Mouse (Mus musculus): ENCODE measurements around the gene Rab37.

DNA sequence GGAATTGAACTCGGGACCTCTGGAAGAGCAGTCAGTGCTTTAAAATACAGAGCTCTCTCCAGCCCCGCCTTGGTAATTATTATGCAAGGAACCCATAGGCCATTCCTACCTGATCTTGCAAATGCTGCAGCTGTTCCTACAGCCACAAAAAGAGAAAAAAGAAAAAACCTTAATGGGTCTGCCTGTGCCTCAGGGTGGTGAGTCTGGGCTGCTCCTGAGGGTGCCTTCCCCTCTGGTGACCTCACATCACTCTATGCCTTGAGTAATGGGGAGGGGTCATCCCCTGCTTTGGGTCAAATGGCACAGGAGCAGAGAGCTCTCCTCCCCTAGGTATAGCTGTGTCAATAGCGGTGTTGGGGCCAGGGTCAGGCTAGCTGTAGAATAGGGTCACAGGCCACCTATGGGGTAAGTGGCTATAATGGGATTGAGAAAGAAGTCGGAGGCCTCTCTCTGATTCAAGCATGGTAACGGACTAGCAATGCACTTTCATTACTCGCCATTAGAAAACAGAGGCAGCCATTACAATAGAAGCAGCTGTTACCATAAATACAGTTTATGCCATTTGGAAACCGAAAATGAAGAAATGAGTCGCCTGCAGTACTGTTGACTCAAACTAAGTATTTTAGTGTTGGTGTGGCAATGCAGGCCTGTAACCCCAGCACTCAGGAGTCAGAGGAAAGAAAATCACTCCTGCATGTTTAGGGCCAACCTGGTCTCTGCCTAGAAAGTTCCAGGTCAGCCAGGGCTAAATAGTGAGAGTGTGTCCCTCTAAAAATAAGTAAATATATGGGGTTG, 13.7 kb downstream of the Rab37 start:
- no peak for TF ChIP-seq CTCF (IDR thresholded peaks at IDR 0.05)
- TF ChIP-seq POLR2A (IDR thresholded peaks at IDR 0.05; ENCODE audit: insufficient read depth, low read depth, low read length) = no peak
- TF ChIP-seq EP300 (IDR thresholded peaks at IDR 0.05; ENCODE audit: insufficient read depth, low read depth, low read length) = no peak

All from heart, adult 2 months (tissue).